Mouse (Mus musculus) liver, embryonic 14.5 days (tissue): ENCODE data around the gene Mob2. TPM values are rescaled to one million over a fixed set of nuclear protein-coding genes. Genes with fewer than 3 reads are reported as not detected.

Source experiments
- ATAC-seq: fragments of 200-750 bp; cut with Nextera tagmentation; 2 replicates; pipeline ENCODE4 v1.8.0; 2017; ENCODE audit warnings: moderate number of reproducible peaks, mild to moderate bottlenecking, moderate library complexity; ENCODE audit not compliant: insufficient read depth
- DNase-seq, 3 experiments: peaks; one replicate each; pipeline ENCODE4 v3.0.0-alpha.2; 2012 to 2013; ENCODE audit warnings: low read depth in 3 of 3, low spot score in 3 of 3
- H3K27ac ChIP-seq: fragments of 300-500 bp; sonication (generic); 2 replicates; pipeline ENCODE4 v1.5.1; 2014; ENCODE audit warnings: moderate library complexity, mild to moderate bottlenecking, control low read depth, inconsistent platforms
- H3K27me3 ChIP-seq: fragments of 300-500 bp; sonication (generic); 2 replicates; pipeline ENCODE4 v1.6.1; 2014; ENCODE audit warnings: mild to moderate bottlenecking, low read length, moderate library complexity; ENCODE audit not compliant: control insufficient read depth, insufficient read depth
- H3K36me3 ChIP-seq: fragments of 300-500 bp; sonication (generic); replicated peaks from 2 replicates; pipeline ENCODE4 v1.6.1; 2014; ENCODE audit warnings: low read depth; ENCODE audit not compliant: control insufficient read depth, insufficient read depth
- H3K4me1 ChIP-seq, 2 experiments: fragments of 200-500 bp in 1 of 2; fragments of 300-500 bp in 1 of 2; sonication (generic) in 1 of 2; replicated peaks; 2 replicates each; pipeline ENCODE4 v1.6.1; 2012 to 2014; ENCODE audit warnings: antibody characterized with exemption in 1 of 2, inconsistent platforms in 1 of 2, low read length in 1 of 2; ENCODE audit not compliant: control insufficient read depth in 2 of 2, insufficient read depth in 2 of 2
- H3K4me2 ChIP-seq: fragments of 300-500 bp; sonication (generic); 2 replicates; pipeline ENCODE4 v1.6.1; 2014; ENCODE audit warnings: low read depth, mild to moderate bottlenecking, control low read depth, moderate library complexity
- H3K4me3 ChIP-seq, 2 experiments: fragments of 200-500 bp in 1 of 2; fragments of 300-500 bp in 1 of 2; sonication (generic) in 1 of 2; 2 replicates each; pipeline ENCODE4 v1.5.1; 2012 to 2014; ENCODE audit warnings: low read depth in 2 of 2, low read length in 2 of 2, mild to moderate bottlenecking in 2 of 2, control low read depth in 1 of 2, inconsistent platforms in 1 of 2, moderate library complexity in 1 of 2; ENCODE audit not compliant: insufficient read depth in 1 of 2
- H3K9ac ChIP-seq: fragments of 300-500 bp; sonication (generic); replicated peaks from 2 replicates; pipeline ENCODE4 v1.6.1; 2014; ENCODE audit warnings: mild to moderate bottlenecking, control low read depth, moderate library complexity
- H3K9me3 ChIP-seq: fragments of 300-500 bp; sonication (generic); 2 replicates; pipeline ENCODE4 v1.6.1; 2016; ENCODE audit warnings: low read length, mixed read lengths; ENCODE audit not compliant: control insufficient read depth
- CTCF ChIP-seq: IDR thresholded peaks from 2 replicates; pipeline ENCODE4 v1.5.1; 2016; ENCODE audit warnings: antibody characterized with exemption, low read depth, control low read depth
- EP300 ChIP-seq: IDR thresholded peaks from 2 replicates; pipeline ENCODE4 v1.6.1; 2016; ENCODE audit warnings: antibody characterized with exemption, low read depth
- WGBS: fragments of 180-500 bp; shearing (Covaris S2); extraction: QIAGEN DNeasy Blood & Tissue Kit; methylation state at CpG from one replicate; pipeline ENCODE4 v1.1.7; 2014; ENCODE audit not compliant: insufficient replicate concordance; 5-methylcytosine and 5-hydroxymethylcytosine counted together
- polyA plus RNA-seq, 2 experiments: library from polyadenylated mRNA; depleted of rRNA in 1 of 2; stranded (reverse) in 1 of 2; unstranded in 1 of 2; fragments of >200 nt; fragmentation: Nextera tagmentation in 1 of 2; extraction: Ambion mirVana in 1 of 2; gene quantifications; 2 replicates each; pipeline versions ENCODE4 v1.2.1 to v1.2.3; 2012 to 2014

Mob2 gene
- polyA plus RNA-seq, 2 experiments: 41.5 to 68.8 TPM

- 38% methylated on average over 12 of the region's 12 CpGs for WGBS
- Histone ChIP-seq H3K27me3 (peaks cover 56% of the 10 kb centered on the region), H3K9ac (no peak overlapping the region), H3K36me3 (peaks cover 34% of the 10 kb centered on the region), H3K4me3 (no peak overlapping the region), H3K4me2 (no peak overlapping the region), H3K4me1 (peaks cover 38 to 41% of the 10 kb centered on the region in 2 experiments), H3K9me3 (no peaks in the 10 kb centered on the region), H3K27ac (no peak overlapping the region)
- no peak for DNase-seq
- TF ChIP-seq CTCF (no peak), EP300 (no peak)
- ATAC-seq: no peak
Observed at GRCm38 (mm10) chr7:142083588-142084317, 22.9 kb upstream of the Mob2 start.

GRCm38 (mm10) chr7:142082607-142083006 lies 21.7 kb upstream of the Mob2 start:
- Histone ChIP-seq H3K4me1 (peaks cover 27 to 30% of the 10 kb centered on the region in 2 experiments), H3K27ac (no peak overlapping the region), H3K9me3 (no peaks in the 10 kb centered on the region), H3K4me2 (no peak overlapping the region), H3K27me3 (peaks cover 56% of the 10 kb centered on the region), H3K36me3 (peaks cover 27% of the 10 kb centered on the region), H3K4me3 (no peak overlapping the region), H3K9ac (no peak overlapping the region)
- 26% methylated on average over 16 of the region's 16 CpGs for WGBS
- no peak for ATAC-seq
- TF ChIP-seq CTCF (no peak), EP300 (no peak)
- DNase-seq: no peak

DNA sequence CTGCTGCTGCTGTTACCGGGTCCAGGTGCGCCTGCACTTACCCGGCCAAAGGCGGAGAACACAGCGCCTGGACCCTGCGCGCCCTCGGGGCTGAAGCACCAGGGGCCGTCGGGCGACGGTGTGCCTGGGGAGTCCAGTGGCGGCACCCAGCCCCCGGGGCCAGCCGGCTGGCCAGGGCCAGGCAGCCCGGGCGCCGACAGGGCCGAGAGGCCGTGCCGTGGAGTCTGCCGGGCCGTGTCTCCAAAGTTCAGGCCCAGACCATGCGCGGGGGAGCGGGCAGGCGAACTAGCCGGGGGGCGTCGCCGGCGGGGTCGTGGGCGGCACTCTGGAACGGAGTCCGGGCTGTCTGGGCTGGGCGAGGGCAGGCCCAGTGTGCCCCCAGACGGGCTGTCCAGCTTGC lies 21.3 kb upstream of the Mob2 start:
- no peak for ATAC-seq
- peaks cover 22 to 26% of the 10 kb centered on the region in 2 experiments for H3K4me1 ChIP-seq
- H3K36me3 ChIP-seq: peaks cover 27% of the 10 kb centered on the region
- 9% methylated on average over 38 of the region's 38 CpGs for WGBS
- TF ChIP-seq EP300: no peak
- no peak for TF ChIP-seq CTCF
- H3K9ac ChIP-seq: no peak overlapping the region
- H3K4me3 ChIP-seq: no peak overlapping the region
- DNase-seq: no peak
- peaks cover 56% of the 10 kb centered on the region for H3K27me3 ChIP-seq
- no peak overlapping the region for H3K27ac ChIP-seq
- H3K4me2 ChIP-seq: no peak overlapping the region
- H3K9me3 ChIP-seq: no peaks in the 10 kb centered on the region

DNA sequence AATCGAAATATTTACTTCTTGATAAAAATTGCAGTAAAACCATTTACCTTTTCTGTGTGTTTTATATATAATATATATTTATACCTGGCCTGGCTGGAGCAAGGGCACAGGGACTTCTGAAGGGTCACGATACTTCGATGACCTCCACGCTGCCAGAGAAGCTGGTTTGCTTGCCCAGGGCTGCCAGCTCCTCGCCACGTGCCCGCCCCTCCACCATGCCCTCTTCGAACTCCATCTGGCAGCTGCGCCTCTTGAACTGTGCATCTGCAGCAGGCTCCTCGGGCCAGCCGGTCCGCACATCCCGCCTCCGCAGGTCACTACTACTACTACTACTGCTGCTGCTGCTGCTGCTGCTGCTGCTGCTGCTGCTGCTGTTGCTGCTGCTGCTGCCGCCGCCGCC lies 20.9 kb upstream of the Mob2 start:
- H3K36me3 ChIP-seq: peaks cover 27% of the 10 kb centered on the region
- 33% methylated on average over 17 of the region's 17 CpGs for WGBS

DNA sequence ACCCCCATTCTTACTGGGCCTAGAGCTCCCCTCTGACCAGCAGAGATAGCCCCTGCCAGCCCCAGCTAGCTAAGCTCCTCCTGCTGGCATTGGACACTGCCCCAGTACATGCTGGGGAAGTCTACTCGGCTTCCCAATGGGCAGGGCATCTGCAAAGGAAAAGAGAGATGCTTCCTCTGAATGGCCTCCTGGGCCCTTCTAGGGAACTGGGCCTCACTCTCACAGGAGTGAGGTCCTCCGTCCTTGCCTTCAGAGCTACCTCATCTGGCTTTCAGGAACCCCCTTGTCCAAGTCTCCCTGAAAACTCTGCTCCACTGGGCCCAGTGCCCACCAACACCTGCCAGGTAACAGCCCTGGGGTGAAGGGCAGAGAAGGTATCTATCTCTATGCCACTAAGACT lies 20.0 kb upstream of the Mob2 start:
- Histone ChIP-seq H3K4me2 (no peak overlapping the region), H3K4me1 (peaks cover 11 to 15% of the 10 kb centered on the region in 2 experiments), H3K27ac (no peak overlapping the region), H3K9me3 (no peaks in the 10 kb centered on the region), H3K9ac (no peak overlapping the region), H3K27me3 (peaks cover 56% of the 10 kb centered on the region), H3K36me3 (peaks cover 27% of the 10 kb centered on the region), H3K4me3 (no peak overlapping the region)
- ATAC-seq (no peak), DNase-seq (no peak)
- no peak for TF ChIP-seq CTCF
- TF ChIP-seq EP300: no peak
- WGBS: 41% methylated on average over 2 of the region's 2 CpGs

More for the DNA sequence above, 20.9 kb upstream of the Mob2 start:
- TF ChIP-seq EP300 (no peak), CTCF (no peak)
- DNase-seq (no peak), ATAC-seq (no peak)
- H3K4me1 ChIP-seq: peaks cover 20 to 24% of the 10 kb centered on the region in 2 experiments
- H3K4me3 ChIP-seq: no peak overlapping the region
- no peak overlapping the region for H3K9ac ChIP-seq
- no peak overlapping the region for H3K27ac ChIP-seq
- H3K9me3 ChIP-seq: no peaks in the 10 kb centered on the region
- peaks cover 56% of the 10 kb centered on the region for H3K27me3 ChIP-seq
- H3K4me2 ChIP-seq: no peak overlapping the region
